Mouse (Mus musculus): ENCODE data around the gene Prr5l. TPM values are rescaled to one million over a fixed set of nuclear protein-coding genes. Genes with fewer than 3 reads are reported as not detected.
A peak's percentile ranks its signal among the peaks of the same experiment; 100 is the strongest.

The Prr5l gene
- total RNA-seq, 2 experiments from 2014 or later = 1.3 to 1.7 TPM

- intact Hi-C loops (cut with DNase I) = no loop called here
- DNase-seq = no peak
Measured at GRCm38 (mm10) chr2:101679164-101679784, 203.6 kb downstream of the Prr5l start.

GRCm38 (mm10) chr2:101678236-101679021 is 204.4 kb downstream of the Prr5l start, which contains the start of gene Traf6:
Gene Traf6, plus strand, starts transcription at chr2:101678429.
- DNase-seq = peak; percentile 88 to 90
- intact Hi-C loops (cut with DNase I) = no loop called here

GRCm38 (mm10) chr2:101673547-101673946 is 209.3 kb downstream of the Prr5l start:
- no peak for DNase-seq

GRCm38 (mm10) chr2:101668751-101669150 is 214.1 kb downstream of the Prr5l start:
- intact Hi-C loops (cut with DNase I) = no loop called here
- DNase-seq = no peak

More at GRCm38 (mm10) chr2:101673547-101673946, 209.3 kb downstream of the Prr5l start:
- intact Hi-C loops (cut with DNase I) = no loop called here

- intact Hi-C loops (cut with DNase I) = no loop called here
- DNase-seq = no peak
Measured at GRCm38 (mm10) chr2:101665703-101666092, 217.1 kb downstream of the Prr5l start.

GRCm38 (mm10) chr2:101665058-101665702 is 217.6 kb downstream of the Prr5l start:
- intact Hi-C loops (cut with DNase I) = no loop called here
- DNase-seq = peak; percentile 73 to 75

Other genes starting within 250 kb of the Prr5l start
- gene Rag1, start 233.5 kb downstream of the Prr5l start, total RNA-seq (2021) = under 1 TPM; 0.08 to 0.14 TPM
- gene B230118H07Rik, start 233.5 kb downstream of the Prr5l start, total RNA-seq (2021) = 100 to 1,000 TPM in 1 of 2 experiments, 10 to 100 TPM in 1; 98.5 to 101 TPM
- gene Traf6, start 204.6 kb downstream of the Prr5l start, total RNA-seq (2021) = 10 to 100 TPM in 1 of 2 experiments, 1 to 10 TPM in 1; 9.0 to 10.3 TPM
- gene Commd9, start 3.2 kb upstream of the Prr5l start, total RNA-seq (2021) = 10 to 100 TPM; 29.1 to 30.2 TPM